Mouse (Mus musculus) E14TG2a.4 (cell line): ENCODE measurements around the gene Picalm.

ENCODE experiments used
- CTCF ChIP-seq: conservative IDR thresholded peaks from 2 replicates; pipeline ENCODE4 v1.5.1; 2014; ENCODE audit warnings: low read length
- NANOG ChIP-seq: IDR thresholded peaks from 2 replicates; pipeline ENCODE4 v1.6.1; 2014; ENCODE audit warnings: borderline replicate concordance, low read length, mixed read lengths
- POU5F1 ChIP-seq: IDR thresholded peaks from 2 replicates; pipeline ENCODE4 v1.6.1; 2014; ENCODE audit warnings: low read length, borderline replicate concordance

GRCm38 (mm10) chr7:90129271-90129731 lies 712 bp upstream of the Picalm start:
- TF ChIP-seq CTCF = no peak
- TF ChIP-seq NANOG = no peak
- no peak for TF ChIP-seq POU5F1
